Mouse (Mus musculus) MEL (cell line): ENCODE measurements at regions not wholly inside any gene's neighbourhood (a gene's known extent, or its start where the extent isn't known, plus 50 kb on each side); places are given as distances from the start of the nearest gene placed in this dataset.

ENCODE experiments used
- DNase-seq: peaks from one replicate; pipeline ENCODE4 v3.0.0; 2011; ENCODE audit warnings: low read depth, low spot score
- H3K27ac ChIP-seq: 2 replicates; pipeline ENCODE4 v1.5.1; 2012; ENCODE audit warnings: low read depth, mild to moderate bottlenecking, control low read depth, low read length, moderate library complexity; ENCODE audit not compliant: control insufficient read depth
- H3K27me3 ChIP-seq, 2 experiments: fragments of 150-350 bp in 1 of 2; sonication (generic) in 1 of 2; 2 replicates each; pipeline ENCODE4 v1.6.1; 2012; ENCODE audit warnings: low read length in 2 of 2, mild to moderate bottlenecking in 2 of 2, improper control_type of control experiment in 1 of 2, moderate library complexity in 1 of 2; ENCODE audit not compliant: insufficient read depth in 2 of 2, control insufficient read depth in 1 of 2
- H3K36me3 ChIP-seq, 2 experiments: 2 replicates each; pipeline ENCODE4 v1.6.1; 2012 to 2014; ENCODE audit warnings: low read length in 2 of 2, improper control_type of control experiment in 1 of 2, inconsistent platforms in 1 of 2, mild to moderate bottlenecking in 1 of 2; ENCODE audit not compliant: insufficient read depth in 2 of 2, control insufficient read depth in 1 of 2
- H3K4me1 ChIP-seq, 2 experiments: fragments of 150-350 bp in 1 of 2; sonication (generic) in 1 of 2; 2 replicates each; pipeline ENCODE4 v1.6.1; 2012; ENCODE audit warnings: low read length in 2 of 2, improper control_type of control experiment in 1 of 2, mild to moderate bottlenecking in 1 of 2; ENCODE audit not compliant: insufficient read depth in 2 of 2, control insufficient read depth in 1 of 2
- H3K4me3 ChIP-seq, 2 experiments: fragments of 150-350 bp in 1 of 2; sonication (generic) in 1 of 2; 2 replicates each; pipeline ENCODE4 v1.5.1; 2012; ENCODE audit warnings: low read depth in 2 of 2, low read length in 2 of 2, mild to moderate bottlenecking in 2 of 2, moderate library complexity in 2 of 2, control low read depth in 1 of 2, improper control_type of control experiment in 1 of 2; ENCODE audit not compliant: control insufficient read depth in 1 of 2, insufficient read depth in 1 of 2
- H3K79me2 ChIP-seq: 2 replicates; pipeline ENCODE4 v1.6.1; 2012; ENCODE audit warnings: mild to moderate bottlenecking, low read length, moderate library complexity; ENCODE audit not compliant: control insufficient read depth, poor library complexity, insufficient read depth
- H3K9ac ChIP-seq: 2 replicates; pipeline ENCODE4 v1.6.1; 2012; ENCODE audit warnings: low read depth, mild to moderate bottlenecking, control low read depth, low read length, moderate library complexity; ENCODE audit not compliant: control insufficient read depth, poor library complexity, severe bottlenecking
- H3K9me3 ChIP-seq: fragments of 150-350 bp; sonication (generic); replicated peaks from 2 replicates; pipeline ENCODE4 v1.6.1; 2012; ENCODE audit warnings: mild to moderate bottlenecking, low read length, improper control_type of control experiment, moderate library complexity; ENCODE audit not compliant: insufficient read depth
- BHLHE40 ChIP-seq: IDR thresholded peaks from 2 replicates; pipeline ENCODE4 v1.6.1; 2012; ENCODE audit warnings: low read depth, mild to moderate bottlenecking, inconsistent platforms, low read length, improper control_type of control experiment, borderline replicate concordance
- CHD1 ChIP-seq: IDR thresholded peaks from 2 replicates; pipeline ENCODE4 v1.6.1; 2012; ENCODE audit warnings: low read depth, mild to moderate bottlenecking, inconsistent platforms, low read length, improper control_type of control experiment
- CHD2 ChIP-seq: IDR thresholded peaks from 2 replicates; pipeline ENCODE4 v1.6.1; 2011; ENCODE audit warnings: low read length, improper control_type of control experiment
- E2F4 ChIP-seq: IDR thresholded peaks from 2 replicates; pipeline ENCODE4 v1.6.1; 2011; ENCODE audit warnings: low read depth, low read length, improper control_type of control experiment, borderline replicate concordance
- ELF1 ChIP-seq: IDR thresholded peaks from 2 replicates; pipeline ENCODE4 v1.6.1; 2014; ENCODE audit warnings: low read depth, mild to moderate bottlenecking, inconsistent platforms, low read length, improper control_type of control experiment, moderate library complexity
- EP300 ChIP-seq, 2 experiments: IDR thresholded peaks; 2 replicates each; pipeline ENCODE4 v1.6.1; 2011; ENCODE audit warnings: improper control_type of control experiment in 2 of 2, low read length in 2 of 2, low read depth in 1 of 2, mild to moderate bottlenecking in 1 of 2
- ETS1 ChIP-seq: IDR thresholded peaks from 2 replicates; pipeline ENCODE4 v1.6.1; 2012; ENCODE audit warnings: low read depth, mild to moderate bottlenecking, inconsistent platforms, low read length, improper control_type of control experiment, moderate library complexity
- GATA1 ChIP-seq: IDR thresholded peaks from 2 replicates; pipeline ENCODE4 v1.6.1; 2011; ENCODE audit warnings: low read depth, low read length, improper control_type of control experiment
- HCFC1 ChIP-seq: IDR thresholded peaks from 2 replicates; pipeline ENCODE4 v1.6.1; 2012; ENCODE audit warnings: low read depth, mild to moderate bottlenecking, inconsistent platforms, low read length, improper control_type of control experiment, moderate library complexity
- MAX ChIP-seq: IDR thresholded peaks from 2 replicates; pipeline ENCODE4 v1.6.1; 2011; ENCODE audit warnings: low read length, improper control_type of control experiment
- MEF2A ChIP-seq: IDR thresholded peaks from 2 replicates; pipeline ENCODE4 v1.6.1; 2014; ENCODE audit warnings: low read depth, mild to moderate bottlenecking, inconsistent platforms, low read length, improper control_type of control experiment; ENCODE audit not compliant: poor library complexity, insufficient replicate concordance, severe bottlenecking; ENCODE audit errors: extremely low read depth
- MYC ChIP-seq: IDR thresholded peaks from 2 replicates; pipeline ENCODE4 v1.6.1; 2011; ENCODE audit warnings: low read depth, mild to moderate bottlenecking, low read length, improper control_type of control experiment, moderate library complexity
- NELFE ChIP-seq: IDR thresholded peaks from 2 replicates; pipeline ENCODE4 v1.6.1; 2011; ENCODE audit warnings: low read depth, low read length, improper control_type of control experiment
- POLR2AphosphoS2 ChIP-seq: IDR thresholded peaks from 2 replicates; pipeline ENCODE4 v1.6.1; 2011; ENCODE audit warnings: low read length, improper control_type of control experiment
- POLR2AphosphoS5 ChIP-seq: IDR thresholded peaks from 2 replicates; pipeline ENCODE4 v1.6.1; 2012; ENCODE audit warnings: low read depth, borderline replicate concordance, mild to moderate bottlenecking, inconsistent platforms, low read length, moderate library complexity, mixed read lengths
- RAD21 ChIP-seq: IDR thresholded peaks from 2 replicates; pipeline ENCODE4 v1.6.1; 2011; ENCODE audit warnings: mild to moderate bottlenecking, low read depth, low read length, improper control_type of control experiment
- TAL1 ChIP-seq: IDR thresholded peaks from 2 replicates; pipeline ENCODE4 v1.6.1; 2012; ENCODE audit warnings: mild to moderate bottlenecking, inconsistent platforms, low read length, moderate library complexity, mixed read lengths
- TBP ChIP-seq: IDR thresholded peaks from 2 replicates; pipeline ENCODE4 v1.8.0; 2011; ENCODE audit warnings: low read depth, low read length, improper control_type of control experiment
- TCF12 ChIP-seq: IDR thresholded peaks from 2 replicates; pipeline ENCODE4 v1.6.1; 2014; ENCODE audit warnings: low read depth, mild to moderate bottlenecking, inconsistent platforms, low read length, improper control_type of control experiment, moderate library complexity
- UBTF ChIP-seq: IDR thresholded peaks from 2 replicates; pipeline ENCODE4 v1.6.1; 2012; ENCODE audit warnings: low read depth, mild to moderate bottlenecking, inconsistent platforms, low read length, improper control_type of control experiment, moderate library complexity, borderline replicate concordance; ENCODE audit not compliant: insufficient read depth
- USF1 ChIP-seq: IDR thresholded peaks from 2 replicates; pipeline ENCODE4 v1.6.1; 2014; ENCODE audit warnings: low read depth, mild to moderate bottlenecking, inconsistent platforms, low read length, improper control_type of control experiment, moderate library complexity
- ZC3H11A ChIP-seq: IDR thresholded peaks from 2 replicates; pipeline ENCODE4 v1.6.1; 2012; ENCODE audit warnings: low read depth, mild to moderate bottlenecking, inconsistent platforms, low read length, improper control_type of control experiment
- ZKSCAN1 ChIP-seq: IDR thresholded peaks from 2 replicates; pipeline ENCODE4 v1.6.1; 2012; ENCODE audit warnings: low read depth, mild to moderate bottlenecking, inconsistent platforms, low read length, improper control_type of control experiment, moderate library complexity
- ZMIZ1 ChIP-seq: IDR thresholded peaks from 2 replicates; pipeline ENCODE4 v1.6.1; 2012; ENCODE audit warnings: low read depth, mild to moderate bottlenecking, inconsistent platforms, low read length, improper control_type of control experiment, moderate library complexity

GRCm38 (mm10) chr12:25549735-25550134 lies 452.8 kb upstream of the Id2 start:
- TF ChIP-seq HCFC1 (no peak), USF1 (no peak), BHLHE40 (no peak), GATA1 (no peak), POLR2AphosphoS5 (no peak), TCF12 (no peak), MYC (no peak), POLR2AphosphoS2 (no peak), TBP (no peak), E2F4 (no peak)
- TF ChIP-seq, all 39 proteins: peak for 0
- no peaks in the 10 kb centered on the region for H3K36me3 ChIP-seq
- no peak overlapping the region for H3K9ac ChIP-seq
- no peak overlapping the region for H3K4me3 ChIP-seq
- H3K27me3 ChIP-seq: no peaks in the 10 kb centered on the region
- DNase-seq: no peak
- no peaks in the 10 kb centered on the region for H3K4me1 ChIP-seq
- H3K9me3 ChIP-seq: no peaks in the 10 kb centered on the region
- no peaks in the 10 kb centered on the region for H3K79me2 ChIP-seq
- H3K27ac ChIP-seq: no peak overlapping the region

- no peaks in the 10 kb centered on the region for H3K79me2 ChIP-seq
- H3K9ac ChIP-seq: no peak overlapping the region
- no peak overlapping the region for H3K27ac ChIP-seq
- DNase-seq: no peak
- H3K4me1 ChIP-seq: no peaks in the 10 kb centered on the region
- TF ChIP-seq USF1 (no peak), EP300 (IDR thresholded peaks at IDR 0.05; ENCODE audit: low read depth in 1 of 2, low read length in 2 of 2) (no peak), RAD21 (no peak), NELFE (no peak), BHLHE40 (no peak), UBTF (no peak), TAL1 (no peak)
- no peak overlapping the region for H3K4me3 ChIP-seq
- H3K27me3 ChIP-seq: no peaks in the 10 kb centered on the region
- no peaks in the 10 kb centered on the region for H3K9me3 ChIP-seq
- no peaks in the 10 kb centered on the region for H3K36me3 ChIP-seq
Observed at GRCm38 (mm10) chr12:25544253-25544652, 447.3 kb upstream of the Id2 start.

- TF ChIP-seq MEF2A (no peak), ELF1 (no peak), POLR2AphosphoS5 (no peak), CHD2 (no peak), E2F4 (no peak), GATA1 (no peak), CHD1 (no peak), ZMIZ1 (no peak), TAL1 (no peak), ZC3H11A (no peak), ETS1 (no peak), ZKSCAN1 (no peak), MAX (no peak), USF1 (no peak)
- TF ChIP-seq, all 39 proteins: peak for 0
- no peaks in the 10 kb centered on the region for H3K4me1 ChIP-seq
- no peak overlapping the region for H3K4me3 ChIP-seq
- H3K9me3 ChIP-seq: no peaks in the 10 kb centered on the region
- H3K36me3 ChIP-seq: no peaks in the 10 kb centered on the region
- H3K9ac ChIP-seq: no peak overlapping the region
- no peaks in the 10 kb centered on the region for H3K27me3 ChIP-seq
- DNase-seq: no peak
- no peaks in the 10 kb centered on the region for H3K79me2 ChIP-seq
- no peak overlapping the region for H3K27ac ChIP-seq
Observed at GRCm38 (mm10) chr12:25534620-25534950, 437.6 kb upstream of the Id2 start.
